Mouse (Mus musculus): Measurements from ENCODE around the gene Endov.

Gene Endov

GRCm38 (mm10) chr11:119545741-119546495, 54.8 kb downstream of the Endov start:
- DNase-seq (ENCODE audit: low read depth), result peak; percentile 17

- no peak for DNase-seq (ENCODE audit: low read depth)
Observed at GRCm38 (mm10) chr11:119546496-119547182, 55.5 kb downstream of the Endov start.

DNA sequence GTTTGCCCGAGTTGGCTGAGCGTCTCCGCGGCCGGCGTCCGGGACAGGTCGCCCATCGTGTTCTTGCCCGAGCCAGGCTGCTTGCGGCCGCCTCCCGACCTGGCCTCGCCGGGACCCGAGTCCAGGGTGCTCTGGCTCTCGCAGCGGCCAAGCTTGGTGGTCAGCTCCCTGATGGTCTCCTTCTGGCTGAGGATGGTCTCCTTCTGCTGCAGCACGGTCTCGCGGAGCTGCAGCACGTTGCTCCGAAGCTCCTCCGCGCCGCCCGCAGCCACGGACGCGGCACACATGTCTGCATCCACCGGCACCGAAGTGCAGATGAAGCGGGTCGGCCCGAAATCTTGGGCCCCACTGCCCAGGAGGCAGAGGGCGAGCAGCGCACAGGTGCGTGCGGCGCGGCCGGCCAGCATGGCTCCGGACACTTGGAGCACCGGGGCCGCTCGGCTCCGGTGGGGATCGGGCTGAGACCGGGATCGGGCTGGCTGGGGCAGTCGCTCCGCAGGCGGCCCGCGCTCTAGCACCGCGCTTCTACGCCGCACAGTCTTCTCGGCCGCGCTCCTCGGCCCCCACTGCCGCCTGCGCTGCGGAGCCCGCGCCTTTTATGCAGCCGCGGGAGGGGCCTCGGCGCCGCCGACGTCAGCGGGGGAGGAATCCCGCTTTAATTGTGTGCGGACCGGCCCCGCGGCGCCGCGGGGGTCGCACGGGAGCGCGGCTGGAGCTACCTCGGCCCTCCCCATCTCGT, 56.2 kb downstream of the Endov start, which contains the start of gene Nptx1:
Nptx1 (minus strand) TSS at position 571 of the 739 bp plus-strand sequence.
- DNase-seq (ENCODE audit: low read depth), result peak; percentile 15

GRCm38 (mm10) chr11:119547951-119548591, 56.9 kb downstream of the Endov start:
- no peak for DNase-seq (ENCODE audit: low read depth)

GRCm38 (mm10) chr11:119548741-119549370, 57.7 kb downstream of the Endov start:
- no peak for DNase-seq (ENCODE audit: low read depth)

DNA sequence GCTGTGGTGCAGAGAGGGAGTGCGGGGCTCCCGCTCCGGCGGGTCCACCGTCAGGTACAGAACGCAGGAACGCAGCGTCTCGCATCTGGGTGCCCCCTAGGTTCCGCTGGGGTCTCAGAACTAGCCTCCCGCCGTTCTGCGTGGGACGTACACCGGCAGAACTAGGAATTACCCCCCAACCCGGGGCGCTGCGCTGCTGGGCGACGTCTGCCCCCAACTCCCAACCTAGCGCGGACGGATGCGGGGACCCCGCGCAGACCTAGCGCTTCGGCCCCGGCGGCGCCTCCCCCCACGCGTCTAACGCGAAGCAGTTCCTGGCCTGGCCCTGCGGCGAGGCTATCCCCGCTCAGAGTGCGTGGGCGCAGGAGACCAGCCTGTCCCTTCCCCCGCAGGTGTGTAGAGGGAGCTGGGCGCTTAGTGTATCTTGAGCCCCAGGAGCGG, 58.2 kb downstream of the Endov start:
- DNase-seq (ENCODE audit: low read depth), result no peak

DNA sequence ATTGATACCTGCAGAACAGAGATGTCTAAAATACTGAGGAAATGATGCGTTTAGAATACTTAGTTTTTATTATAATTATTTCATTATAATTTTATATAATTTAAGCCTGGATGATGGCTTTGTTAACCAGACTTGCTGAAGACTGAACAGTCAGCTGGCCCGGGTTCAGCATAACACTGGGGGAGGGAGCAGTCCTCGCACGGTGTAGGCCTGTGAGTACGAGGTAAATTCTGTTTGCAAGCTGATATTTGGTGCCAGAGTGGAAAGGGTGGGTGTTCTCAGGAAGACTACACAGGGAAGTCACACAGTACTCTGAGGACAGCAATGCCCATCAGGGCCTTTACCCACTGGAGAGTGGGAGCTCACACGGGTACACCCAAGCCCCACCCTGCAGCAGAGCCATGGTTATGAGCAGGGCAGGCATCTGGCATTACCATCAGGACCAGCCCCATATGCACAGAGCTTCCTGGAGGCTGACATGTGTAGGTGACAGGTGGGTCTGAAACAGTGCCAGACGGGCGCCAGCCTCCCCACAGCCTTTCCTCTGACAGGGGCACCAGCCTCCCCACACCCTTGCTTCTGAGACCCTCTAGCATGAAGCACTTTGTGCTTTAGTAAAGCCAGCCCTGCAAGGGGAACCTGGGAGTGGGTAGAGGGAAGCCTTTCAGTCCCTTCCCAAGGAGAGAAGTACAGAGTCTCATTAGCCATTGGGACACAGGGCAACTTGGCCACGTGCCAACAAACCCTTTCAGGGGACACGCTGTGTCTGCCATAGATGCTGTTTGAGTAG, 59.6 kb downstream of the Endov start:
- no peak for DNase-seq (ENCODE audit: low read depth)

- DNase-seq (ENCODE audit: low read depth), result no peak
Observed at GRCm38 (mm10) chr11:119551468-119551867, 60.3 kb downstream of the Endov start.

DNA sequence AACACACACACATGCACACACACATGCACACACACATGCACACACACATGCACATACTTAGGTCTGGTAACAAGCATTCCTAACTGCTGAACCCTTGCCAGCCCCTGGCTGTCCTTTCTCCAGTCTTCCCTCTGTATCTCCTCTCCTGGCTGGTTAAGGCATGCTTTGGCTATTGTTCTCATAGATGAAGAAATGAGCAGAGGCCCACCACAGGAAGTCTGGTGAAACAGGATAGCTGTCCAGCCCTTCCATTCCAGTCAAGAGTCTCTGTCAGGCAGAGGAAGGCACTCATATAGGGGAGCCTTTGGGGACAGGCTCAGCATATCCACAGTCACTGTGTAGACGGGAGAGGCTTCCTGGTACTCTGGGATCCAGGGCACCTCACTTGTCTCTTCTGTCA, 61.2 kb downstream of the Endov start:
- DNase-seq (ENCODE audit: low read depth), result no peak

DNA sequence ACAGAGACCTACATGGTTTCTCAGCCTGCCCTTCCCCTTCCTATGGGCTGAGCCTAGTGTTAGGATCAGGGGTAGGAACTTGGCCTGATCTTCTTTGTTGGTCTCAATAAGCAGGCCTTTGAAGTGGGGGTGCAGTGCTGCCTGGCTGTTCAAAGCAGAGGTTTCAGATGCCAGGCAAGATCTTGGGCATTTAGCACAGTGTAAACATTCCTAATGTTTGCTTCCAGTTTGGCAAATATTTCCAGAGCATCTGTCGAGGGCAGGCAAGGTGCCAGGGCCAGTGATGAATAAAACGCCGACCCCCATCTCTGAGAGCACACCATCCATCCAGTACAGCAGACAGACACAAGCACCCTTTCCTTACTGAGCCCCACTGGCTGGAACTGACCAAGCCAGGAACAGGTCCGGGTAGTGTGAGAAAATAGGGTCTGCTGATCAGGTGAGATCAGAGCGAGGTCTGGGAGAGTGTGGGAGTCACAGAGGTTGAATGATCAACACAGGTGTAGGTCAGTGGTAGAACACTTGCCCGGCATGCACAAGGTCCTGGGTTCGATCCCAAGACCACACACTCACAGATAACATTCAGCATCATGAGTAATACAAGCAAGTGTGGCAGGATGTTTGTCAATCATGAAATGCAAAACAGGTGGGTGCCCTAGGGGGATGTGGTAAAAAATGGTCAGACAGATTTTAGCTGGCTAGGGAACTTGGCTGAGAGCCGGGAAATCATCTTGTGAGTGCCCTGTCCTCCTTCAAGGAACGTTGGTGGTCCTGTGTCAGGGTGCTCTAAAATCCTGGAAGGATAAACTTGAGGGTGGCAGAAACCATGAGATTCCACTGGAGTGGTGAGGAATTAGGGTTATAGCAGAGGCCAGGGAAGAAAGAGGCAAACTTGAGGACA, 62.0 kb downstream of the Endov start:
- DNase-seq (ENCODE audit: low read depth), result no peak

DNA sequence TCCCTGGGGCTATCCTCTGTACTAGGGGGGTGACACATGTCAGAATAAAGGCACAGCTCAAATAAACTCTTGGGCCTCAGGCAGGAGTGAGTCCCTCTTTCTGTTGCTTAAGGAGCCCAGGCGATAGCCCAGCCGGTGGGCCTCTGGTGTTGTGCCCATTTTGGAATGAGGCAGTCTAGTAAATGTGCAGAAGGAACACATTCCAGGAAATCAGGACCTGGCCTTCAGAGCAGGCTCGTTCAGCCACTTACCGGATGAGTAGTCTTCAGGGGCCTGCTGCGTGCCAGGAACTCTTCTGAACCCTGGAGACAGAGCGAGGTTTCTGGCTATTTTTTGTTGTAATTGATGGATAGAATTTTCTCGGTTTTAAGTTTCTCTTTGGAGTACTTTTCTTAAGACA, 63.6 kb downstream of the Endov start:
- no peak for DNase-seq (ENCODE audit: low read depth)

GRCm38 (mm10) chr11:119555170-119555569, 64.0 kb downstream of the Endov start:
- no peak for DNase-seq (ENCODE audit: low read depth)

- DNase-seq (ENCODE audit: low read depth), result no peak
Observed at GRCm38 (mm10) chr11:119557940-119558869, 67.1 kb downstream of the Endov start.

- DNase-seq (ENCODE audit: low read depth), result no peak
Observed at GRCm38 (mm10) chr11:119558870-119559610, 67.9 kb downstream of the Endov start.
